Mouse (Mus musculus) megakaryocyte, embryonic 14.5 days (primary cell): ENCODE measurements around the gene Gpx4.

ENCODE experiments used
- FLI1 ChIP-seq: IDR thresholded peaks from 2 replicates; pipeline ENCODE4 v1.6.1; 2012; ENCODE audit warnings: low read length, inconsistent platforms, mixed read lengths
- GATA1 ChIP-seq: IDR thresholded peaks from 3 replicates; pipeline ENCODE4 v1.6.1; 2012; ENCODE audit warnings: mixed read lengths, low read length, inconsistent platforms, borderline replicate concordance

GRCm38 (mm10) chr10:80048834-80049233, 1.9 kb downstream of the Gpx4 start:
- TF ChIP-seq FLI1 (no peak), GATA1 (no peak)
